Mouse (Mus musculus) neural tube, embryonic 14.5 days (tissue): ENCODE measurements around the gene Ppox. TPM values are rescaled to one million over a fixed set of nuclear protein-coding genes. Genes with fewer than 3 reads are reported as not detected.

Experiments
- ATAC-seq: fragments of 200-750 bp; cut with Nextera tagmentation; 2 replicates; pipeline ENCODE4 v1.8.0; 2017; ENCODE audit warnings: low read depth, mild to moderate bottlenecking, moderate TSS enrichment, moderate library complexity
- H3K27ac ChIP-seq: fragments of 300-500 bp; sonication (generic); 2 replicates; pipeline ENCODE4 v1.5.1; 2014; ENCODE audit warnings: low read depth, mild to moderate bottlenecking, control low read depth, low read length, moderate library complexity, mixed read lengths
- H3K27me3 ChIP-seq: fragments of 300-500 bp; sonication (generic); 2 replicates; pipeline ENCODE4 v1.6.1; 2014; ENCODE audit warnings: low read length; ENCODE audit not compliant: control insufficient read depth, insufficient read depth
- H3K36me3 ChIP-seq: fragments of 300-500 bp; sonication (generic); 2 replicates; pipeline ENCODE4 v1.6.1; 2014; ENCODE audit warnings: low read length, mixed read lengths; ENCODE audit not compliant: control insufficient read depth, insufficient read depth
- H3K4me1 ChIP-seq: fragments of 300-500 bp; sonication (generic); 2 replicates; pipeline ENCODE4 v1.6.1; 2014; ENCODE audit warnings: low read length; ENCODE audit not compliant: control insufficient read depth, insufficient read depth
- H3K4me2 ChIP-seq: fragments of 300-500 bp; sonication (generic); 2 replicates; pipeline ENCODE4 v1.6.1; 2014; ENCODE audit warnings: mild to moderate bottlenecking, low read depth, low read length, control low read depth
- H3K4me3 ChIP-seq: fragments of 300-500 bp; sonication (generic); 2 replicates; pipeline ENCODE4 v1.5.1; 2014; ENCODE audit warnings: low read depth, low read length, control low read depth, mixed read lengths
- H3K9ac ChIP-seq: fragments of 300-500 bp; sonication (generic); replicated peaks from 2 replicates; pipeline ENCODE4 v1.6.1; 2014; ENCODE audit warnings: low read depth, mild to moderate bottlenecking, control low read depth, low read length, mixed read lengths
- H3K9me3 ChIP-seq: fragments of 300-500 bp; sonication (generic); 2 replicates; pipeline ENCODE4 v1.6.1; 2016; ENCODE audit warnings: low read length; ENCODE audit not compliant: control insufficient read depth
- WGBS: fragments of 180-500 bp; shearing (Covaris S2); extraction: QIAGEN DNeasy Blood & Tissue Kit; methylation state at CpG from one replicate; pipeline ENCODE4 v1.1.7; 2014; 5-methylcytosine and 5-hydroxymethylcytosine counted together
- polyA plus RNA-seq: library from polyadenylated mRNA; unstranded; fragments of >200 nt; fragmentation: Nextera tagmentation; extraction: Ambion mirVana; gene quantifications from 2 replicates; pipeline ENCODE4 v1.2.1, GENCODE M21; 2014

Ppox gene
- polyA plus RNA-seq, 1 experiment from 2014 or later = 51.2 TPM

DNA sequence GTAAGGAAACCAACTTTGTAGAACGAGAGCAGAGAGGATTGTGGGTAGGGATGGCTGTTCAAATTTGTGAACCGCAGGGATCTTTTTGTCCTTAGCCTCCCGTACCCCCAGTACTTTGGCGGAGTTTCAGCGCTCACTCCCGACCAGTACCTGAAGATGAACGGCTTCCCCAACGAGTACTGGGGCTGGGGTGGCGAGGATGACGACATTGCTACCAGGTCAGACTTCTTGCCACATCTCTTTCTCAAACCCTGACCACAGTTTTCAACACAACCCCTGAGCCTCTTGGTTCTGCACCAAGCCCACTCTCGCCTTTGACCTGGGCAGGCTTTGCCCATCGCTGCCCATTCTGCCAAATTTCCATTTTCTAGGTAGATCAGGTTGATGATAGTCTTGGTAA lies 6.8 kb downstream of the Ppox start:
- H3K4me2 ChIP-seq = no peak overlapping the region
- ATAC-seq = no peak

DNA sequence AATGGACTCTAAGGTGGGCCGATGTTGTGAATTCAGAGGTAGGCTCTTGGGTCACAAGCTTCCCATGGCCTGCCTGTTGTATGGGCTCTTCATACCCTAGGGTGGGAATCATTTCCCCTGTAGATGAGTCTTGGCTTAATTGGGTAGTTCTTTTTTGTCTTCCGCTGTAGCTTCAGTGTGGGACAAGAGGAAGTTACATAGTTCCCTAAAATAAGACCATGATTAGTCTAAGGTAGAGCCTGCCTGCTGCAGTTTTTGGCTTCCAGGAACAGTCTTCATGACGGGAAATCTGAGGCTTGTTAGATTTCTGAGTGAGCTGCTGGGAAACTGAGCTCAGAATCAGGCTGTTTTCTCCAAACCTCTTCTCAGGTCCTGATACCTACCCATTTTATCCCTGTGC lies 8.9 kb downstream of the Ppox start:
- 91% methylated on average over 3 of the region's 3 CpGs for WGBS
- no peak overlapping the region for H3K4me3 ChIP-seq
- no peak overlapping the region for H3K27ac ChIP-seq
- H3K9me3 ChIP-seq = no peaks in the 10 kb centered on the region
- H3K9ac ChIP-seq = no peak overlapping the region
- H3K27me3 ChIP-seq = no peaks in the 10 kb centered on the region
- peaks cover 13% of the 10 kb centered on the region for H3K4me1 ChIP-seq
- H3K36me3 ChIP-seq = peaks cover 27% of the 10 kb centered on the region
- no peak overlapping the region for H3K4me2 ChIP-seq
- no peak for ATAC-seq

More for the DNA sequence above, 6.8 kb downstream of the Ppox start:
- Histone ChIP-seq H3K9me3 (no peaks in the 10 kb centered on the region), H3K4me1 (peaks cover 13% of the 10 kb centered on the region), H3K4me3 (no peak overlapping the region), H3K27ac (no peak overlapping the region), H3K36me3 (peaks cover 32% of the 10 kb centered on the region), H3K27me3 (no peaks in the 10 kb centered on the region), H3K9ac (no peak overlapping the region)
- 95% methylated on average over 12 of the region's 12 CpGs for WGBS

DNA sequence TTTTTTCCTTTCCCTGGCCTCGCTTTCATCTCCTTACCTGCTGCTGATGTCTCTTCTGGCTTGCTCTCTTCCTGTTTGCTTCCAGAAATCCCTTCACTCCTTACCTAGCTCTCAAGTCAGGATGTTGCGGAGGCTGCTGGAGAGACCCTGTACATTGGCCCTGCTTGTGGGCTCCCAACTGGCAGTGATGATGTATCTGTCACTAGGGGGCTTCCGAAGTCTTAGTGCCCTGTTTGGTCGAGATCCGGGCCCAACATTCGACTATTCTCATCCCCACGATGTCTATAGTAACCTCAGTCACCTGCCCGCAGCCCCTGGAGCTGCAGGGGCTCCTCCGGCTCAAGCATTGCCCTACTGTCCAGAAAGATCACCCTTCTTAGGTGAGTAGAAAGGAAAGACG lies 9.4 kb downstream of the Ppox start:
- no peak overlapping the region for H3K9ac ChIP-seq
- peak overlapping the region; percentile 94; the same call in 1 of the 2 replicates for H3K4me2 ChIP-seq
- no peaks in the 10 kb centered on the region for H3K9me3 ChIP-seq
- H3K27ac ChIP-seq = no peak overlapping the region
- H3K4me3 ChIP-seq = no peak overlapping the region; the same call in 1 of the 2 replicates
- 76% methylated on average over 10 of the region's 10 CpGs for WGBS
- peaks cover 13% of the 10 kb centered on the region for H3K4me1 ChIP-seq
- H3K27me3 ChIP-seq = no peaks in the 10 kb centered on the region
- ATAC-seq = no peak
- H3K36me3 ChIP-seq = peaks cover 22% of the 10 kb centered on the region

DNA sequence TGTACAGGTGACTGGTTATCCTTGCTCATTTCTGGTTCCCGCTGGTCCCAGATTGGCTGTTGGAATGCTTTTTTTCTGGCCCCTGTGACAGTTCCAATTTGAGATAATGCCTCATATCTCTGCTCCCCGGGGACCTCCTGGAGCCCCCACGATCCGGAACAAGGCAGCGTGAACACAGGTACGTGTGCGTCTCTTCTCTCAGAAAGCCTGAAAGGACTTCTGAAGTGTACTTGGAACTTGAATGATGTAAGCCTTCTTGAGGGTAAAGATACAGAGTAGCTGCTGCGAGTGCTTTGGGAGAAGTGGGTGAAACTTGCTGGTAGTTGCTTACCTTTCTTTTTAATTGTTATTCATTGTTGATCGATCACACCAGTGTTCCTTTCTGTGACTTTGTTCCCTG lies 9.8 kb downstream of the Ppox start:
- Histone ChIP-seq H3K4me1 (peaks cover 13% of the 10 kb centered on the region), H3K9ac (peak overlapping the region; percentile 78), H3K36me3 (peaks cover 18% of the 10 kb centered on the region; the same call in 1 of the 2 replicates), H3K27me3 (no peaks in the 10 kb centered on the region), H3K4me2 (peak overlapping the region; percentile 94), H3K4me3 (peak overlapping the region; percentile 66), H3K9me3 (no peaks in the 10 kb centered on the region), H3K27ac (no peak overlapping the region)
- 56% methylated on average over 9 of the region's 9 CpGs for WGBS
- ATAC-seq = no peak

DNA sequence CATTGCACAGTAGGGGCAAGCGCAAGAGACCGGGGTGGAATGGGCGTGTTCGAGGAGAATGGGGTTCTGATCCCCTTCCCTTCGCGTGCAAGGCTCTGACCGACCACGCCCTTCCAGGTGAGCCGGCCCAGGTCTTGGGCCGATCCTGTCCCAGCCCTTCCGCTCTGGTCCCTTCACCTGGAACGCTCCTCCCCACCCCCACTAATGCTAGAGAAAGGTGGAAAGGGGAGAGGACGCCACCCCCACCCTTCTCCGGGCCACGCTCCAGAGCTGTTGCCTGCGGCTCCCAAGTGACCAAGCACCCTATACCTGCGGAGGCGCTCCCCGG lies 10.4 kb downstream of the Ppox start:
- ATAC-seq = peak; percentile 69
- Histone ChIP-seq H3K4me3 (peak overlapping the region; percentile 66), H3K27me3 (no peaks in the 10 kb centered on the region), H3K9ac (peak overlapping the region; percentile 78), H3K36me3 (peaks cover 14% of the 10 kb centered on the region; the same call in 1 of the 2 replicates), H3K4me1 (peaks cover 13% of the 10 kb centered on the region), H3K27ac (0 out of 2 replicates have a peak overlapping the region, but pooled peaks have one; percentile 36), H3K9me3 (no peaks in the 10 kb centered on the region), H3K4me2 (peak overlapping the region; percentile 94)
- under 1% methylated on average over 19 of the region's 19 CpGs for WGBS

DNA sequence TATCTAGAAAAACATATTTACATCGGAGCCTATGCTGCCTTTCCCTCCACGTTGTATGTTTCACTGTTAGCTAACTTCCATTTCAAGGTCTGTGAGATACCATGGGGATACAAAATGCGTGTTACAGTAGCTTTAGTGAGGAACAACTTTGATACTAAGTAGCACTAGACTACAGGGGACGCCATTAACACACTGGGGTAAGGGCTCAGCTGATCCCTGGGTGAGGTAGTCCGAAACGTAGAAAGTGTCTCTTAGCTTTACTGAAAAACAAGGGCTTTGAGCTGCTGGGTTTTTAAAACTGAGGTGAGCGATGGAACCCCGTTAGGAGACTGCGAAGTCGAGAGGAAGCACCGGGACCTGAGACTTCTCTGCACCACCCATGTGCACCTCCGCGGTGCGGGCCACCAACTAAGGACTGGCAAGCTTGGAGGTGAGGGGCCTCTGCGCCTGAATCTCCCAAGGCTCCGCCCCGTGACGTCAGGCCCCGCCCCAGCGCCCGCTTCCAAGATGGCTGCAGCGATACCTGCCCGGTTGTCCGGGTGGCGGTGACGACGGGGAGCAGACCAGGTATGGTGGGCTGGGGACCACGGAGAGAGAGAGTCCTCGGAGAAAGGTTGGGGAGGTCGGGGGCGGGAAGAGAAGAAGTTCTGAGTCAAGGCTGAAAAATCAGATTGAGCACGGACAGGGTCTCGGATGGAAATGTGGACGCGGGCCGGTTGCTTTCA lies 11.0 kb downstream of the Ppox start, which contains the start of gene B4galt3:
Gene B4galt3 (plus strand): TSS at position 481 of the 725 bp plus-strand sequence.
- peak within 1 kb of the TSS; percentile 94 for H3K4me2 ChIP-seq
- H3K4me1 ChIP-seq = peaks cover 13% of the 10 kb centered on the region
- ATAC-seq = peak; percentile 95
- WGBS = 3% methylated on average over 36 of the region's 36 CpGs
- peak within 1 kb of the TSS; percentile 78 for H3K9ac ChIP-seq
- H3K27ac ChIP-seq = 0 out of 2 replicates have a peak within 1 kb of the TSS, but pooled peaks have one; percentile 36
- H3K36me3 ChIP-seq = peaks cover 12% of the 10 kb centered on the region; the same call in 1 of the 2 replicates
- H3K4me3 ChIP-seq = peak within 1 kb of the TSS; percentile 66
- no peaks in the 10 kb centered on the region for H3K27me3 ChIP-seq
- no peaks in the 10 kb centered on the region for H3K9me3 ChIP-seq

DNA sequence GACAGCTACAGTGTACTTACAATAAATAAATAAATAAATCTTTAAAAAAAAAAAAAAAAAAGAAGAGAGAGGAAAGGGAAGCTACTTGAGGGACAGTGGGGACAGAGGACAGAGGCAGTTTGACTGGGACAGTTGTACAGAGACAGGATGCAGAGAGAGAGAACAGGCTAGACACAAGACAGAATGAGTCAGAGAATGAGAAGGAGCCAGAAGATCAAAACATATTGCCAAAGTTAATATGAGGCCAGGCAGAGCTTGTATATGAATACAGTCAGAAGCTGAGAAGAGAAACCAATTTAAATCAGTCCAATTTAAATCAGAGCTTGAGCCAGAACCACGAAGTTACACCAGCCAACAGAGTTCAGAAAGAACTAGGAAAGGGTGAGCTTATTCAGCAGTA lies 12.6 kb downstream of the Ppox start:
- no peaks in the 10 kb centered on the region for H3K27me3 ChIP-seq
- H3K4me3 ChIP-seq = no peak overlapping the region
- no peaks in the 10 kb centered on the region for H3K9me3 ChIP-seq
- 65% methylated on average over 1 of the region's 1 CpGs for WGBS
- peaks cover 15% of the 10 kb centered on the region for H3K4me1 ChIP-seq
- H3K27ac ChIP-seq = no peak overlapping the region
- 0 out of 2 replicates have a peak, but pooled peaks cover 9% of the 10 kb centered on the region for H3K36me3 ChIP-seq
- no peak for ATAC-seq
- no peak overlapping the region for H3K9ac ChIP-seq
- no peak overlapping the region for H3K4me2 ChIP-seq

DNA sequence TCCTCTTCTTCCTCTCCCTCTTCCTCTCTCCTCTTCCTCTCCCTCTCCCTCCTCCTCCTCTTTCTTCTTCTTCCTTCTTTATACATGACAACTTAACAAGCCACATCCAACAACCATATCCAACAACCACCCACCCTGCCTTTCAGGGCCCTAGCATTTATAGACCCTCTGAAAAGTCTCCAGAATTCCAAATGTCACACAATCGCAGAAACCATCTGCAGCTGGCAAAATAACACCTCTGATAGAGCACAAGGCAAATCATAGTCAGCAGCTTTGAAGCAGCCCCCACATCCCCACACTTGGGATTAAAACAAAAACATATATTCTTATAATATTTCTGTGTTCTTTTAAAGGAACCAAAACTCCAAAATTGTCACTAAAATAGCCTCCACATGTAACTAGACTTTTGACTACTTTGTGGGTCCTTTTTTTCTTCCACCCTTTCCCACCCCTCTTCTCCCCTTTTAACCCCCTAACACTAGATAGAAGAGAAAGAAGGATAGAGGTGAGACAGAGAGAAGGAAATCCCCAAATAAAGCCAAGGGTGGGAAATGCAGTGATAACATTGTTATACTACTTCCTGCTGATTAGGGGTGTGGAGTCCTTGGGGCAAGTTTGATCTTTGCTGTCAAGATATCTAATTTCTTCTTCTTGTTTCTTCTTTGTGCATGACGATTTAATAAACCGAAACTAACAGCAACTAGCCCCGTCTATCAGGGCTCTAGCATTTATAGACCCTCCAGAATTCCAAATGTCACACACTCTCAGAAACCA lies 14.8 kb downstream of the Ppox start:
- Histone ChIP-seq H3K36me3 (no peaks in the 10 kb centered on the region), H3K9me3 (no peaks in the 10 kb centered on the region), H3K9ac (no peak overlapping the region), H3K4me3 (no peak overlapping the region), H3K4me2 (no peak overlapping the region), H3K4me1 (peaks cover 16% of the 10 kb centered on the region), H3K27me3 (no peaks in the 10 kb centered on the region), H3K27ac (no peak overlapping the region)
- 86% methylated on average over 4 of the region's 4 CpGs for WGBS
- ATAC-seq = no peak
